Mouse (Mus musculus) cerebellum, postnatal 36 days (tissue): ENCODE measurements around the gene Gm20852.
"Not testable (repeated sequence)": the region's sequence is repeated elsewhere in the genome, so short reads cannot be mapped to it uniquely, and the experiment has no call there.

Source experiments
- DNase-seq, 2 experiments: peaks; one replicate each; pipeline ENCODE4 v3.0.0; 2021 to 2022; ENCODE audit warnings: mixed read lengths in 2 of 2

Gene Gm20852

DNA sequence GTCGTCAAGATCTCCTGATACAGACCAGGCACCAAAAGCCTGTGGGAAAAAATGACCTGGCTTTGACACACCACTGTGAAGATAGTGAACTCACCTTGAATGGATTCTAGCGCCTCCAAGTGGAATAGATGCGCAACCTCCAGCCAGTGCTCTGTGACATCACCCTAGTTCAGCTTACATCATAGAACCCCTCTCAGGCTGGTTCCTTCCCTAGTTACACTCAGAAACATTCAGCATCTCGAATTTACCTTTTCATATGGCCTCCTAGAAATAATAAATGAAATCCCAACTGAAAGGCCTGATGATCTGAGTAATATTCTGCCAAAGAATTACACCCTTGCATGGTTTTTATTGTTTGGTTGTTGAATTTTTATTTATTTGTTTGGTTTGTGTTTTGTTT is at the start of gene Gm20852:
Gene Gm20852 (minus strand): TSS at position 101 of the 400 bp plus-strand sequence.
- DNase-seq: not testable (repeated sequence)
